Mouse (Mus musculus): ENCODE data around the gene Nek10. TPM values are rescaled to one million over a fixed set of nuclear protein-coding genes. Genes with fewer than 3 reads are reported as not detected.
"Not testable (repeated sequence)": the region's sequence is repeated elsewhere in the genome, so short reads cannot be mapped to it uniquely, and the experiment has no call there.

Nek10 gene
- polyA plus RNA-seq (2015; fragmentation: Nextera tagmentation; extraction: Ambion mirVana) = 0.03 and 0.04 TPM in 2 replicates

GRCm38 (mm10) chr14:14803115-14803514, at the start of gene Nek10:
Gene Nek10 (plus strand): TSS chr14:14803415.
- not testable (repeated sequence) for H3K9ac ChIP-seq; H3K27me3 ChIP-seq (replicated peaks); ATAC-seq (ENCODE audit: insufficient read depth, low FRiP score, low read depth); H3K4me2 ChIP-seq; H3K36me3 ChIP-seq; H3K4me1 ChIP-seq; H3K9me3 ChIP-seq; H3K27ac ChIP-seq; H3K4me3 ChIP-seq (replicated peaks)
- WGBS = 88% methylated on average over 1 of the region's 2 CpGs

GRCm38 (mm10) chr14:14781169-14781568, 22.0 kb upstream of the Nek10 start:
- Histone ChIP-seq H3K9ac (no peak overlapping the region), H3K27me3 (replicated peaks) (no peaks in the 10 kb centered on the region), H3K36me3 (peaks cover 9% of the 10 kb centered on the region), H3K4me3 (replicated peaks) (no peak overlapping the region), H3K27ac (no peak overlapping the region), H3K9me3 (no peaks in the 10 kb centered on the region), H3K4me2 (no peak overlapping the region), H3K4me1 (no peaks in the 10 kb centered on the region)
- WGBS = 91% methylated on average over 2 of the region's 2 CpGs
- no peak for ATAC-seq (ENCODE audit: insufficient read depth, low FRiP score, low read depth)

DNA sequence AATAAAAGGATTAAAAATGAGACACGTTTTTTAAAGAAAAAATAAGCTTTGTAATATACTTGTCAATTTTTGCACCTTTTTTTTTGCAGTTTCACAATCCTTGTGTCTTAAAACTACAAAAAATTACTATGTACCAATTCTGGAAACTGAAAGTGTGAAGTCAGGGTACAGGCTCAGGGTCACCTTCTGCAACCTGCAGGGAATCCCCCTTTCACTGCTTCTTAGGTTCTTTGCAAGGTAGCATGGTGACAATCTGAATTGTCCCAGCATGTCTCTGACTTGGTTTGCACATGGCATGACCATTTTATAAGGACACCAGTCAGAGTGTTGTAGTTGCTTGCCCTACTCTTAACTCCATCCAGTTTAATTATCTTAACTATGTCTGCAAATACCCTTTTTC, 19.0 kb upstream of the Nek10 start:
- H3K9ac ChIP-seq = no peak overlapping the region
- no peak overlapping the region for H3K27ac ChIP-seq
- H3K4me2 ChIP-seq = no peak overlapping the region
- H3K36me3 ChIP-seq = peaks cover 16% of the 10 kb centered on the region
- ATAC-seq (ENCODE audit: insufficient read depth, low FRiP score, low read depth) = no peak
- H3K4me1 ChIP-seq = no peaks in the 10 kb centered on the region
- no peaks in the 10 kb centered on the region for H3K27me3 ChIP-seq (replicated peaks)
- WGBS = 86% methylated on average over 1 of the region's 1 CpGs
- no peak overlapping the region for H3K4me3 ChIP-seq (replicated peaks)
- H3K9me3 ChIP-seq = no peaks in the 10 kb centered on the region

- Histone ChIP-seq H3K4me1 (no peaks in the 10 kb centered on the region), H3K9ac (no peak overlapping the region), H3K27ac (no peak overlapping the region), H3K4me2 (no peak overlapping the region), H3K9me3 (no peaks in the 10 kb centered on the region), H3K27me3 (replicated peaks) (no peaks in the 10 kb centered on the region), H3K36me3 (peaks cover 15% of the 10 kb centered on the region), H3K4me3 (replicated peaks) (no peak overlapping the region)
- no peak for ATAC-seq (ENCODE audit: insufficient read depth, low FRiP score, low read depth)
- 93% methylated on average over 1 of the region's 1 CpGs for WGBS
Measured at GRCm38 (mm10) chr14:14786979-14787378, 16.2 kb upstream of the Nek10 start.

DNA sequence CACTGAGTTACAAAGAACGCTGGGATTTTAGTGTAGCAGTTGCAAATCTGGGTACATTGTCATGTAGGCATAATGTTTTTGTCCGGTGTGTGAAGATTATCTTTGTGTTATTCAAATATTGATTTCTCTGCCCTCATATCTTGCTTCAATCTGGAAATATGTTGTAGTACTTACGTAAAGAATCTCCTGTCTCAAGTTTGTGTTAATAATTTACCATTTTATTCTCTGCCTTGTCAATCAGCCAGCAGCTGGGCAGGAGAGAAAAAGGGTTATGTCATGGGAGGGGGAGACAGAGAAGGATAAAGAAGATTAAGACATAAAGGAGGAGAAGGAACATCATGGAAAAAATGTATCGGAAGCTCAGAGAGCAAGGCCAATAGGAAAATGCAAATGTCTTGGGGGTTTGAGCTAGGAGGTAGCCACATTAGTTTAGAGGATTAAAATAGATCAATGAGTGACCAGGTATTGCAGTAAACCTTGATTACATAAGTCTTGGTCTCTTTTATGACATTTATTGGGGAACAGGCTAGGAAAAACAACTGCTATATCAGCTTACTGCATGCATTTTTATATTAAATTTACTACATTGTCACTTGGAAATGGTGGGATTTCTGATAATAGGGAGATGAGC, 13.3 kb upstream of the Nek10 start:
- ATAC-seq (ENCODE audit: insufficient read depth, low FRiP score, low read depth) = no peak
- H3K27me3 ChIP-seq (replicated peaks) = no peaks in the 10 kb centered on the region
- no peaks in the 10 kb centered on the region for H3K9me3 ChIP-seq
- H3K27ac ChIP-seq = no peak overlapping the region
- H3K36me3 ChIP-seq = peaks cover 15% of the 10 kb centered on the region
- H3K4me3 ChIP-seq (replicated peaks) = no peak overlapping the region
- no peak overlapping the region for H3K9ac ChIP-seq
- WGBS = 70% methylated on average over 4 of the region's 4 CpGs
- H3K4me2 ChIP-seq = no peak overlapping the region
- no peaks in the 10 kb centered on the region for H3K4me1 ChIP-seq

DNA sequence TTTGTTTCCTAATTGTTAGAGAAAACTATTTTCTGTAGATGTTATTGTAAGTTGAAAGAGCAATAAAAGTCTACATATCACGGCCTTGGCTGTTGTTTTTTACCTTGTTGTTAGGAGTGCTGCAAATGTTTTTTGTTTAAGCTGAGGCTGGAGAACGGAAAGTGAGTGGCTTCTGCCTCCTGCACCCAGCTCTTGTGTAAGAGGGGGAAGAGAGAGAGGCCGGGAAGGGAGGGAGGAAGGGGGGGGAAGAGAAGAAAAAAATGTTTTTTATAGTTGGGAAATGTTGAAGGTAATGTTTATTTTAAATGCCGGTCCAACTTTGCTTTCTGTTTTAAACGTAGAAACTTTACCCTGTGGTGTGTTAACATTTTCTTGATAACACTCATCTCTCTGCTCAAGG, 3.4 kb upstream of the Nek10 start:
- no peak overlapping the region for H3K4me3 ChIP-seq (replicated peaks)
- no peak overlapping the region for H3K27ac ChIP-seq
- H3K36me3 ChIP-seq = no peaks in the 10 kb centered on the region
- no peak overlapping the region for H3K4me2 ChIP-seq
- WGBS = 59% methylated on average over 5 of the region's 5 CpGs
- no peaks in the 10 kb centered on the region for H3K27me3 ChIP-seq (replicated peaks)
- no peaks in the 10 kb centered on the region for H3K4me1 ChIP-seq
- H3K9me3 ChIP-seq = no peaks in the 10 kb centered on the region
- no peak for ATAC-seq (ENCODE audit: insufficient read depth, low FRiP score, low read depth)
- no peak overlapping the region for H3K9ac ChIP-seq

DNA sequence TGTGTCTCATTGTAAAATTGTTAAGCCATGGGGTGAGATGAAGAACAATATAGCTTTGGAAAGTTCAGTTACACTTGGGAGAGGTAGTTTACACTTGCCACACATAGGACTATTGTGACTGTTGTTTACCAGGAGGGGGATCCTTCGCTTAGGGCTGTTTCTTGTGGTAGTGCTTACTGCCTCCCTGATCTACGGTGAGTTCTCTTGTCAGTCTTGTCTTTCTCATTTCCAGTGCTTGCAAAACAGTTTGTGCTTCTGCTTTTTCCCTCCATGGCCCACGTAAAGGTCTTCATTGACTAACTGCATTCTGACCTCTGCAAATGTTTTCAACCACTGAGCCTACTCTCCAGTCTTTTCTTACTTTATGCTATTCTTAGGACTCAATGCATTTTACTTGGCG, 2.9 kb upstream of the Nek10 start:
- H3K9ac ChIP-seq = no peak overlapping the region
- H3K27me3 ChIP-seq (replicated peaks) = no peaks in the 10 kb centered on the region
- H3K4me3 ChIP-seq (replicated peaks) = no peak overlapping the region
- H3K36me3 ChIP-seq = no peaks in the 10 kb centered on the region
- ATAC-seq (ENCODE audit: insufficient read depth, low FRiP score, low read depth) = no peak
- no peaks in the 10 kb centered on the region for H3K4me1 ChIP-seq
- WGBS = 85% methylated on average over 4 of the region's 4 CpGs
- H3K9me3 ChIP-seq = no peaks in the 10 kb centered on the region
- no peak overlapping the region for H3K27ac ChIP-seq
- no peak overlapping the region for H3K4me2 ChIP-seq

DNA sequence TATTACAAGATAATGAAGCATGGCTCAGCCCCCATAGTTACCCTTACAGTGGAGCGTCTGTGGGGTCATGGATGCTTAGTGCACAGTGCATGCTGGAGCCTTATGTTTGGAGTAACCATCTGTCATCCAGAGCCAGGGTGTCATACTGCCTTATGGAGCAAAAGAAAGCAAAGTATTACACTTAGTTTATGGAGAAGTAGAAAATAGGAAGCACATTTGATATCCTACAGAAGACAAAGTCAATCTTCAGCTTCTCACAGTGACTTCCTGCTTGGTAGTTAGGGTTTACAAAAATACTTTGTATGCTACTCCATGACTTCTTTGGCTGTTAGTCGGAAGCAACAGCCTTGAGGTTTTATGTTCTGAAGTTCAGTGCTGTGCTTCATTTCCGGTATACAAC, 2.4 kb upstream of the Nek10 start:
- Histone ChIP-seq H3K4me2 (no peak overlapping the region), H3K27ac (no peak overlapping the region), H3K4me1 (no peaks in the 10 kb centered on the region), H3K36me3 (no peaks in the 10 kb centered on the region), H3K9me3 (no peaks in the 10 kb centered on the region), H3K4me3 (replicated peaks) (no peak overlapping the region), H3K27me3 (replicated peaks) (no peaks in the 10 kb centered on the region), H3K9ac (no peak overlapping the region)
- 89% methylated on average over 3 of the region's 3 CpGs for WGBS
- no peak for ATAC-seq (ENCODE audit: insufficient read depth, low FRiP score, low read depth)

DNA sequence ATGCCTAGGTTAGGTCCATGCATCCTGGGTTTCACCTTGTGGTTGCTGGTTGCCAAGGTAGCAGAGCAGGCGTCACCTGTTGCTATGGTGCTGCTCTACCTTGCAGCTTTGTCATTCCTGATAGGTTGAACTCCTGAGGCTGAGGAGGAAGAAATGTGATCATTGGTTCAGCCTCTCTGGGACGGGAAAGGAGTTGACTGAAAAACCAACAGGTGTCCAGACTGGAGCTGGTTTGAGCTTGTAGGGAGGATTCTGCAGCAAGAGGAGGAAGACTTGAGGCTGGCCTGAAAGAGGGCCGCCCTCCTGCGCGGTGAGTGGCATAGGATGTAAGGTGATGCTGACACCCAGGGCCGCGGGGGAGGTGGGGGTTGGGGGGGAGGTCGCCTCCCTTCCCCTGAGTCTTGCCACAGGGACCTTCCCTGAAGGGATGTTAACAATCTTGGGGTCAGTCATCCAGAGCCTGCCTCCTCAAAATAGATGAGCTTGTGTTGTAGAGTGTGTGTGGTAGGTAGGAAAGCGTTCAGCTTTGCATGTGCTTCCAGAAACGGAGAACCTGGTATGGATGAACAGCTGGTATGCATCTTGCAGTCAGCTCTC, 804 bp downstream of the Nek10 start:
- WGBS = 10% methylated on average over 10 of the region's 10 CpGs
- Histone ChIP-seq H3K27ac (no peak overlapping the region), H3K9me3 (no peaks in the 10 kb centered on the region), H3K9ac (no peak overlapping the region), H3K27me3 (replicated peaks) (no peaks in the 10 kb centered on the region), H3K36me3 (no peaks in the 10 kb centered on the region), H3K4me1 (no peaks in the 10 kb centered on the region), H3K4me3 (replicated peaks) (no peak overlapping the region), H3K4me2 (no peak overlapping the region)
- peak; percentile 75; the same call in 1 of the 2 replicates for ATAC-seq (ENCODE audit: insufficient read depth, low FRiP score, low read depth)

DNA sequence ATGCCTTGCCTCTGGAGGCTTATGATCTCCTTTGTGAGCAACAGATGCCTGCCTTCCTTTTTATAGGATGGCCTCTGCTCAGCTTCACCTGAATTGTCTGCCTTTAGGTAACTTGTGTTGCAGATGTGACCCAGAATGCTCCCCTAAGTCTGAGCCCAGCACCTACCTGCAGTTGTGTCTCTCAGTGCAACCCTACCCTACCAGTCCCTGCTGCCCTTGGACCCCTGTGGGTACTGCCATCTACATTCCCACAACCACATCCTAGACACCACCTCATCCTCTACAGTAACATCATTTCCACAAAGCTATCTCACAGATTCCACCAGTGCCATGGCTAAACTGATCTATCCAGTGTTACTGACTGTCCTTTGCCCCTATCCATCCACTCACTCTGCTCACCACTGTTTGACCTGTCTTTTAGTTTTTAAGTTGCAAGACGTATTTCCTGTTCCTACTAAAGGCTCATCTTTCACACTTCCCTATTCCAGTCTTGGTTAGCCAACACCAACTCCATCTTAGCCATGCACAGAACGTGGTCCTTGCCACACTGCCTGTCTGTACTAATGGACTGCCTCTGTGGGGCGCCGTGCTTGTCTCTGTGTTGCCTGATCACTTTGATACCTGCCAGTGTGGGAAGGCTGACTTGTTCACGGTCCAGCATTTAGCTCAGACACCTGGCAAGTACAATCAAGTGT, 1.4 kb downstream of the Nek10 start:
- H3K4me1 ChIP-seq = no peaks in the 10 kb centered on the region
- H3K9me3 ChIP-seq = no peaks in the 10 kb centered on the region
- no peak for ATAC-seq (ENCODE audit: insufficient read depth, low FRiP score, low read depth)
- no peak overlapping the region for H3K4me3 ChIP-seq (replicated peaks)
- H3K36me3 ChIP-seq = no peaks in the 10 kb centered on the region
- no peak overlapping the region for H3K9ac ChIP-seq
- no peaks in the 10 kb centered on the region for H3K27me3 ChIP-seq (replicated peaks)
- no peak overlapping the region for H3K4me2 ChIP-seq
- H3K27ac ChIP-seq = no peak overlapping the region
- WGBS = 65% methylated on average over 5 of the region's 5 CpGs

DNA sequence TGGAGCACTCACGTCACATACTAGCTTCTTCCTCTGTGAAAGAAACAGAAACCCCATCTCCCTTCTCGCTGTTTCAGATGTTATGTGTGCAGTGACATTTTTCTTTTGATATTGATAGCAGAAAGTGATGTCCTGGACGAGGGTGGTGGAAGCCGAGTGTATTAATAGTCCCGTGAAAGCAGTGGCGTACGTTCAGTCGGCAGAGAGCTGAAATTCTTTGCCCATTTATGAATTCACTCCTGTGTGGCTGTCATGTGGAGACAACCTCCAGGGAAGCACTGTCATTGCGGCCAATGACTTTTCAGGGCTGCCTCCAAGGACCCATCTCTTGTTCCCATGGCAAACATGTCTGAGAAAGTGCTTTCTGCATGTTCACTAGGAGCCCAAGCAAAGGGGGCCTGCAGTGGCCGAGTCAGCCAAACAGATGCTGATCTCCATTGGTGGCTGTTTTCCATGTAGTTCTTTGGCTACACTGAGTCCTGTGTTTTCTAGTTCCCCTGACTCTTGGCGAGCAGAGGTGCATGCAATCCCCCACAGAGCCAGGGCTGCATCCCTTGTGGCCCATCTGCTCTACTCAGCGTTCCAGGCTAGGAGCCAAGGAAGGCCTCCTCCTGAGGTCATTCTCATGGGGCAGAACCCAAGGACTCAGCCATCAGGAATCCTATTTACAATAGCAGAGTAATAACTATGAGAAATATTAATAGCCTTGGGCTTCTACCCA, 29.5 kb downstream of the Nek10 start:
- Histone ChIP-seq H3K4me1 (no peaks in the 10 kb centered on the region), H3K4me3 (replicated peaks) (no peak overlapping the region), H3K27me3 (replicated peaks) (no peaks in the 10 kb centered on the region), H3K4me2 (no peak overlapping the region), H3K36me3 (no peaks in the 10 kb centered on the region), H3K27ac (peak overlapping the region; percentile 52), H3K9ac (no peak overlapping the region), H3K9me3 (no peaks in the 10 kb centered on the region)
- ATAC-seq (ENCODE audit: insufficient read depth, low FRiP score, low read depth) = peak; percentile 78
- 60% methylated on average over 12 of the region's 12 CpGs for WGBS

DNA sequence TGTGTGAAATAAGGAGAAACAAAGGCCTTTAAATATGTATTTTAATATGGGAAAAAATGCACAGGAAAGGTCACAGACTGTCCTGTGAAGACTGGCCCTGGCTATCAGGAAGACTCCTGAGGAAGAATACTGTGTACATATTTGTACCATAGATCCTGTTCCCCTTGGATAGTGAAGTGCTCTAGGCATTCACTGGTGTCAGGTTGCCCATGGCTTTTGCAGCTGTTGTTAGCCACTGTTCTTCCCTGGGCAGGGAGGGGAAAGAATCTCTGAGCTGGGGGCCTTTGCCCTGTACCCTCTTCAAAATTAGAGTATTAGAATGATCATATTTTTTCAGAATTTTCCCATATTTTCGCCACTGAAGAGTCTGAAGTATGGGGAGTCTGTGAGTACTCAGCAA, 30.3 kb downstream of the Nek10 start:
- Histone ChIP-seq H3K36me3 (no peaks in the 10 kb centered on the region), H3K4me1 (no peaks in the 10 kb centered on the region), H3K4me3 (replicated peaks) (no peak overlapping the region), H3K27me3 (replicated peaks) (no peaks in the 10 kb centered on the region), H3K9me3 (no peaks in the 10 kb centered on the region), H3K4me2 (no peak overlapping the region), H3K9ac (no peak overlapping the region), H3K27ac (no peak overlapping the region; the same call in 1 of the 2 replicates)
- ATAC-seq (ENCODE audit: insufficient read depth, low FRiP score, low read depth) = no peak
- WGBS = 79% methylated on average over 1 of the region's 1 CpGs
